Mouse (Mus musculus) brain, embryonic 14.5 days (tissue): ENCODE data around the gene Gm11037.

ENCODE experiments used
- CTCF ChIP-seq: fragments of 200-500 bp; IDR thresholded peaks from 2 replicates; pipeline ENCODE4 v1.5.1; 2012; ENCODE audit warnings: inconsistent platforms, mild to moderate bottlenecking, moderate library complexity, borderline replicate concordance; ENCODE audit not compliant: insufficient read depth, insufficient read length; ENCODE audit errors: extremely low read depth
- POLR2A ChIP-seq: fragments of 200-500 bp; IDR thresholded peaks from 2 replicates; pipeline ENCODE4 v1.6.1; 2012; ENCODE audit warnings: mild to moderate bottlenecking, inconsistent platforms, borderline replicate concordance; ENCODE audit not compliant: poor library complexity, insufficient read depth, insufficient read length, severe bottlenecking; ENCODE audit errors: extremely low read depth

DNA sequence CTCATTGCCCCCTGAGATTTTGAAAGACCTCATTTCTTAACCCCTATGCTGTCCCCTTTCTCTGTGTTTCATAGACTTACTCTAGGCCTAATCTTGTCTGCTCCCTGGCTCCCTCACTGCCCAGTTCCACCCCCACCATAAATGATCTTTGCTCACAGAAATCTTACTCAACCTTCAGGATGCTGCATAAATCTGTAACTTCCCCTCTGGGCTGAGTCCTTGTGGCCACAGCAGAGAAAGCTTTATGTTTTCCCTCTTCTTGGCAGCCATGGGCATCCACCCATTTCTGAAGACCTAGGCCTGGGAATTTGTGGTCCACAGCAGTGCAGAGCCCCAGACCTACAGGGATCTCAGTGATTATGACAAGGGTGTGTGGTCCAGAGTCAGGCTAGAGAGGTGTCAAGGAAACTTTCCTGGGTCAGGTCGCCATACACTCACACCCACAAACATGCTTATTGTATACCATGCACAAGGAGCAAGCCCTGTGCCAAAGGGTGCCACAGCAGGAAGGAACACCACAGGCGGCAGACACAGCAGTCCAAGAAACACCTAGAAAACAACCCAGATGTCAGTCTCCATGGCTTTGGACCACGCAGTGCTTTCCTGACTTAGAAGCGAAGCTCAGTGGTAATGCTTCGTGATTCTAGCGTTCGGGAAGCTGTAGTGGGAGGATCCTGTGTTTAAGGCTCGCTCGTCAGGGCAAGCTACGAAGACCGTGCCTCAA, 46.5 kb upstream of the Gm11037 start, which contains the start of gene Siglec1:
- TF ChIP-seq CTCF (no peak), POLR2A (no peak)
